Mouse (Mus musculus) testis, adult 2 months (tissue): Measurements from ENCODE around the gene Gm20388.

Experiments
- CTCF ChIP-seq: fragments of 200-500 bp; IDR thresholded peaks from 2 replicates; pipeline ENCODE4 v1.5.1; 2012; ENCODE audit warnings: low read depth, mild to moderate bottlenecking, inconsistent platforms, low read length, moderate library complexity; ENCODE audit not compliant: control insufficient read depth, insufficient read depth, insufficient replicate concordance
- POLR2A ChIP-seq: fragments of 200-500 bp; IDR thresholded peaks from 2 replicates; pipeline ENCODE4 v1.6.1; 2012; ENCODE audit warnings: low read depth, mild to moderate bottlenecking, inconsistent platforms, low read length, moderate library complexity; ENCODE audit not compliant: control insufficient read depth

DNA sequence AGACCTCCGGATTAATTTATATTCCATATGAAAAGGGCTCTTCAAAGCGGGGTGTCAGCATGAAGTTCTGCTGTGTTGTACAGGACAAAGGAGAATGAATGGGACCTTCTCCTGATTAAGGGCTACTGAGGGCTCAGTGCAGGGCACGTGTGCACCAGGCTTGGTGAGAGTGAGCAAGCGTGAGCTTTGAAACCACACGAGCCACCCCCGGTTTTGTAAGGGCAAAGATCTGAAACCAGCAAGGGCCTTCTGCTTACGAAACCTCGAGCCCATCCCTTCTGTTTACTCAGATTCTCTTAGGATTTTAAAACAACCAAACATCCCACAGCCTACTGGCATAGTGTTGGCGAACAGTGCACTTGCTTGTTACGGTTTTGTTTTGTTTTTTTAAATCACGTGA lies 3750.9 kb downstream of the Gm20388 start:
- no peak for TF ChIP-seq POLR2A
- no peak for TF ChIP-seq CTCF
